Mouse (Mus musculus) cerebellum, adult 11-12 months (tissue): Measurements from ENCODE around the gene Pde4c.

Experiments
- DNase-seq: peaks from one replicate; pipeline ENCODE4 v3.0.0; 2022

Pde4c gene

GRCm38 (mm10) chr8:70725792-70726447, 2.4 kb downstream of the Pde4c start:
- DNase-seq, result no peak

- DNase-seq, result no peak
Measured at GRCm38 (mm10) chr8:70726721-70727120, 3.2 kb downstream of the Pde4c start.

GRCm38 (mm10) chr8:70729808-70730475, 6.4 kb downstream of the Pde4c start:
- DNase-seq, result no peak

- no peak for DNase-seq
Measured at GRCm38 (mm10) chr8:70730956-70731355, 7.4 kb downstream of the Pde4c start.

- no peak for DNase-seq
Measured at GRCm38 (mm10) chr8:70737705-70738104, 14.2 kb downstream of the Pde4c start.

GRCm38 (mm10) chr8:70738211-70738610, 14.7 kb downstream of the Pde4c start:
- no peak for DNase-seq

- DNase-seq, result no peak
Measured at GRCm38 (mm10) chr8:70741661-70742060, 18.1 kb downstream of the Pde4c start.

- DNase-seq, result no peak
Measured at GRCm38 (mm10) chr8:70742176-70742575, 18.7 kb downstream of the Pde4c start.

GRCm38 (mm10) chr8:70742981-70743655, 19.6 kb downstream of the Pde4c start:
- no peak for DNase-seq

GRCm38 (mm10) chr8:70743656-70744590, 20.4 kb downstream of the Pde4c start:
- DNase-seq, result peak; percentile 30

GRCm38 (mm10) chr8:70744806-70745205, 21.3 kb downstream of the Pde4c start:
- DNase-seq, result peak; percentile 12

GRCm38 (mm10) chr8:70745691-70746220, 22.2 kb downstream of the Pde4c start:
- DNase-seq, result peak; percentile 13

- no peak for DNase-seq
Measured at GRCm38 (mm10) chr8:70746676-70747075, 23.2 kb downstream of the Pde4c start.

- no peak for DNase-seq
Measured at GRCm38 (mm10) chr8:70747211-70747890, 23.8 kb downstream of the Pde4c start.

- no peak for DNase-seq
Measured at GRCm38 (mm10) chr8:70748246-70749096, 25.0 kb downstream of the Pde4c start.

GRCm38 (mm10) chr8:70749097-70749674, 25.7 kb downstream of the Pde4c start:
- DNase-seq, result peak; percentile 16

GRCm38 (mm10) chr8:70750128-70750680, 26.7 kb downstream of the Pde4c start:
- DNase-seq, result peak; percentile 18

- peak; percentile 62 for DNase-seq
Measured at GRCm38 (mm10) chr8:70752000-70752764, 28.7 kb downstream of the Pde4c start.

- DNase-seq, result peak; percentile 67
Measured at GRCm38 (mm10) chr8:70753151-70753550, 29.6 kb downstream of the Pde4c start.
